Mouse (Mus musculus): ENCODE measurements around the gene 9530053A07Rik.

DNA sequence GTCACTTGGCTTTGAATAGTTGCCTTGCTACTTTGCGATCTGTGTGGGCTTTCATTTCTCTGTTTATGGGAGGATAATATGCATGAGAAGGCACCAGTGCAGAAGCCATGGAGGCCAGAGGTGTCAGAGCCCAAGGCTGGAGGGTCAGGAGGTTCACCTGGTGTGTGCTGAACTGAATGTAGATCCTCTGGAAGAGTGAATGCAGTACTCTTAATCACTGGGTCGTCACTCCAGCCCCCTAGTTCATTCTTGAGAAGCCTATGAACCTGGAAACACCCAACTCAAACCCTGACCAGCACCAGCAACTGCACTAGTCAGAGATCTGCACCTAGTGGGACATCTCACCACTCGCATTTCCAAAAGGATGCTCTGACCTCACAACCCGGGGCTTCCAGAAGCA, 69.8 kb downstream of the 9530053A07Rik start:
- no peak for TF ChIP-seq CTCF (IDR thresholded peaks at IDR 0.05; ENCODE audit: control insufficient read depth, insufficient read depth, insufficient replicate concordance, low read depth, low read length)
- no peak for TF ChIP-seq POLR2A (IDR thresholded peaks at IDR 0.05; ENCODE audit: control insufficient read depth, low read depth, low read length)

Data from testis, adult 2 months (tissue).